Mouse (Mus musculus) forebrain, embryonic 16.5 days (tissue): ENCODE data around the gene Casq1. TPM values are rescaled to one million over a fixed set of nuclear protein-coding genes. Genes with fewer than 3 reads are reported as not detected.
A peak's percentile ranks its signal among the peaks of the same experiment; 100 is the strongest.

Experiments
- ATAC-seq: fragments of 200-750 bp; cut with Nextera tagmentation; 2 replicates; pipeline ENCODE4 v1.8.0; 2017; ENCODE audit warnings: mild to moderate bottlenecking, moderate library complexity
- H3K27ac ChIP-seq: fragments of 300-500 bp; sonication (generic); 2 replicates; pipeline ENCODE4 v1.5.1; 2014; ENCODE audit warnings: low read length, control low read depth
- H3K27me3 ChIP-seq: fragments of 300-500 bp; sonication (generic); replicated peaks from 2 replicates; pipeline ENCODE4 v1.6.1; 2014; ENCODE audit warnings: low read length; ENCODE audit not compliant: control insufficient read depth, insufficient read depth
- H3K36me3 ChIP-seq: fragments of 300-500 bp; sonication (generic); 2 replicates; pipeline ENCODE4 v1.6.1; 2014; ENCODE audit not compliant: control insufficient read depth, insufficient read depth
- H3K4me1 ChIP-seq: fragments of 300-500 bp; sonication (generic); replicated peaks from 2 replicates; pipeline ENCODE4 v1.6.1; 2014; ENCODE audit warnings: low read length; ENCODE audit not compliant: control insufficient read depth, insufficient read depth
- H3K4me2 ChIP-seq: fragments of 300-500 bp; sonication (generic); 2 replicates; pipeline ENCODE4 v1.6.1; 2014; ENCODE audit warnings: mild to moderate bottlenecking, low read length, control low read depth
- H3K4me3 ChIP-seq: fragments of 300-500 bp; sonication (generic); replicated peaks from 2 replicates; pipeline ENCODE4 v1.5.1; 2014; ENCODE audit warnings: mild to moderate bottlenecking, low read length, control low read depth
- H3K9ac ChIP-seq: fragments of 300-500 bp; sonication (generic); replicated peaks from 2 replicates; pipeline ENCODE4 v1.6.1; 2014; ENCODE audit warnings: low read depth, low read length, control low read depth
- H3K9me3 ChIP-seq: fragments of 300-500 bp; sonication (generic); 2 replicates; pipeline ENCODE4 v1.6.1; 2016; ENCODE audit warnings: low read length; ENCODE audit not compliant: control insufficient read depth
- WGBS: fragments of 180-500 bp; shearing (Covaris S2); extraction: QIAGEN DNeasy Blood & Tissue Kit; methylation state at CpG from one replicate; pipeline ENCODE4 v1.1.7; 2014; 5-methylcytosine and 5-hydroxymethylcytosine counted together
- polyA plus RNA-seq: library from polyadenylated mRNA; unstranded; fragments of >200 nt; fragmentation: Nextera tagmentation; extraction: Ambion mirVana; gene quantifications from 2 replicates; pipeline ENCODE4 v1.2.1, GENCODE M21; 2015

Casq1 gene
- polyA plus RNA-seq, 1 experiment from 2014 or later: 4.7 TPM

- peak overlapping the region; percentile 99 for H3K27ac ChIP-seq
- peaks cover 65% of the 10 kb centered on the region for H3K4me1 ChIP-seq
- H3K36me3 ChIP-seq: peaks cover 3% of the 10 kb centered on the region; the same call in 1 of the 2 replicates
- no peak for ATAC-seq
- H3K4me3 ChIP-seq: peak overlapping the region; percentile 15
- peak overlapping the region; percentile 46 for H3K9ac ChIP-seq
- H3K27me3 ChIP-seq: no peaks in the 10 kb centered on the region
- H3K9me3 ChIP-seq: no peaks in the 10 kb centered on the region
- 5% methylated on average over 14 of the region's 14 CpGs for WGBS
- H3K4me2 ChIP-seq: peak overlapping the region; percentile 95
Measured at GRCm38 (mm10) chr1:172201967-172202880, 17.4 kb downstream of the Casq1 start.

DNA sequence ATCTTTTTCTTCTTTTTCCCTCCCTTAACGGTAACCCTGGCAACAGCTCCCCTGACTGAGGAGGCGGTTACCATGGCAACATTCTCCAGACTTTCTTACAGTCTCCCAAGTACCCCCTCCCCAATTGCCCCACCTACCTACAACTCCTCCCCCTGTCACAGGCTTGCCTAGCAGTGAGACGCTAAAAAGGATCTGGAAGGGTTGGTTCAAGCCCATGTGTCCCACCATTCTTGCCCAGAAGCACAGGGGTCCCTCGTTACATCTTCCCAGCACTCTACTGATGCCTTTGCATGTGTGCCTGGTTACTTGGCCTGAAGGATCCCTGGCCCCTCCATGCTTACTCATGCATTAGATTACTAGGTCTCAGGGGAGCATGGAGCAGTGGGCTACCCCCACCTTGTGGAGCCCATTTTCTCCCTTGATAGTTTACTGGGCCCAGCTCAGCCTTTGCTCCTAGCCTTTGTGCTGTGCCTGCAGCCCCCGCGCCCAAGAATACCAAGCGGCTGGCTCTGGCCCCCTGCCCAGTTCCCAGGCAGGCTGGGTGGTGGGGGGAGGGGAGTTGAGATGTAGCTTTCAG is 18.7 kb downstream of the Casq1 start:
- peak; percentile 77 for ATAC-seq
- Histone ChIP-seq H3K4me1 (peaks cover 59% of the 10 kb centered on the region), H3K4me3 (peak overlapping the region; percentile 26), H3K27ac (peak overlapping the region; percentile 99), H3K27me3 (no peaks in the 10 kb centered on the region), H3K9ac (peak overlapping the region; percentile 51), H3K4me2 (peak overlapping the region; percentile 95), H3K36me3 (peaks cover 12% of the 10 kb centered on the region), H3K9me3 (no peaks in the 10 kb centered on the region)
- 4% methylated on average over 6 of the region's 7 CpGs for WGBS

- 64% methylated on average over 5 of the region's 5 CpGs for WGBS
Measured at GRCm38 (mm10) chr1:172200161-172200560, 19.5 kb downstream of the Casq1 start.

DNA sequence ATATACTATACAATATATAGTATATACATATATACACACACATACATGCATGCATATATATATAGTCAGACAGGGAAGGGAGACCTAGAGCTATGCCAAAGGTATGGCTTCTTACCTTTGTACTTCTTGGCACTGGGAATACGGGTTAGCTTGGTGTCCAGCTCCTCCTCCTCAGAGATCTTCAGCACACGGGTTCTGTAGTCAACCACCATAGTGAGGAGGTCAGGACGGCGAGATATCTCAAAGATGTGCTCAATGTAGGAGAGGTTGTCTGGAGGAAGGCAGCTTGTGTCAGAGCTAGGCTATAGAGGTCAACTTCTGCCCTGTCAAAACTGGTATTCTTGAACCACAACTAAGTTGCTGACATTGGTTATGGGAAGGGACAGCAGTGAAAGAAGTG is 20.7 kb downstream of the Casq1 start:
- Histone ChIP-seq H3K9ac (no peak overlapping the region), H3K36me3 (peaks cover 19% of the 10 kb centered on the region), H3K27me3 (no peaks in the 10 kb centered on the region), H3K4me3 (no peak overlapping the region), H3K4me1 (peaks cover 41% of the 10 kb centered on the region), H3K27ac (no peak overlapping the region), H3K9me3 (no peaks in the 10 kb centered on the region), H3K4me2 (no peak overlapping the region)
- WGBS: 85% methylated on average over 4 of the region's 4 CpGs
- ATAC-seq: no peak

More at GRCm38 (mm10) chr1:172200161-172200560, 19.5 kb downstream of the Casq1 start:
- no peaks in the 10 kb centered on the region for H3K9me3 ChIP-seq
- no peak for ATAC-seq
- H3K27me3 ChIP-seq: no peaks in the 10 kb centered on the region
- peaks cover 52% of the 10 kb centered on the region for H3K4me1 ChIP-seq
- peak overlapping the region; percentile 95 for H3K4me2 ChIP-seq
- no peak overlapping the region; the same call in 1 of the 2 replicates for H3K9ac ChIP-seq
- peak overlapping the region; percentile 99 for H3K27ac ChIP-seq
- peaks cover 13% of the 10 kb centered on the region for H3K36me3 ChIP-seq
- H3K4me3 ChIP-seq: no peak overlapping the region

- 77% methylated on average over 8 of the region's 8 CpGs for WGBS
Measured at GRCm38 (mm10) chr1:172198316-172198715, 21.4 kb downstream of the Casq1 start.

DNA sequence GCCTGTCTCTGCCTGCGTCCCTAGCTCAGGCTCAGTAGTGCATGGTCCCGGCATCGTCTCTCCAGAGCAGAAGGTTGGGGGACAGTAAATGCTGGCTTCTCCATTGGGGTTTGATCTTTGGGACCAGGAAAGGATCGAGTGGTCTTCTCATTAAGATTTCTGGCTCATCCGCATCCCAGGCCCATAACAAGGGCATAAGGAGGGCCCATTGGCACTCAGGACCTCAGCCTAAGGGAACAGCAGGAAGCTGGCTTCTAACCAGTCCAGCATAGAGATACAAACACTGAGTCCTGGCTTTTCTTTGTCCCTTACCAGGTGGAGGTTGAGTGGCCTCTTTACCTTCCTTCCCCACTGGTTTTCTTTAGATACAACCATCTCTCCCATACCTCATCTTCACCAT is 21.8 kb downstream of the Casq1 start:
- no peak for ATAC-seq
- no peak overlapping the region for H3K4me2 ChIP-seq
- H3K9me3 ChIP-seq: no peaks in the 10 kb centered on the region
- peaks cover 24% of the 10 kb centered on the region for H3K36me3 ChIP-seq
- WGBS: 64% methylated on average over 5 of the region's 5 CpGs
- no peak overlapping the region for H3K4me3 ChIP-seq
- H3K27ac ChIP-seq: peak overlapping the region; percentile 41; the same call in 1 of the 2 replicates
- peaks cover 30% of the 10 kb centered on the region for H3K4me1 ChIP-seq
- H3K27me3 ChIP-seq: no peaks in the 10 kb centered on the region
- H3K9ac ChIP-seq: no peak overlapping the region

More at GRCm38 (mm10) chr1:172198316-172198715, 21.4 kb downstream of the Casq1 start:
- Histone ChIP-seq H3K4me3 (no peak overlapping the region), H3K9me3 (no peaks in the 10 kb centered on the region), H3K9ac (no peak overlapping the region), H3K4me2 (no peak overlapping the region), H3K27ac (no peak overlapping the region; the same call in 1 of the 2 replicates), H3K27me3 (no peaks in the 10 kb centered on the region), H3K36me3 (peaks cover 24% of the 10 kb centered on the region), H3K4me1 (peaks cover 34% of the 10 kb centered on the region)
- ATAC-seq: no peak

DNA sequence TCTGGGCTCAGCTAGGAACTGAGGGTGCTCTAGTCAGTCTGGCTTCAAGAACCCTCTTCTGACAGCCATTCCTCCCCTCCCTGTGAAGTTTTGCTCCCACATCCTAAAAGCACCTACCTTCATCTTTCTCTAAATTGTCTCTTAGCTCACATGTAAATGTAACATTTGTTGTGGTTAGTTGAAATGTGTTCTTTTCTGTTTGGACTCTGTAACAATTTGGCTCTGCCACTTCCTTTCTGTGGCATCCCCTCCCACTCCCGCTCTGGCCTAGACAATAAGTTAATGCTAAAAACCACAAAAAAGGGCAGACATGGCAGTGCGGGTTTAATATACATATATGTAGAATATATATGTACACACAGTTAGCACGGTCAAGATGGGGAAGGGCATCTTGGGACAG is 22.5 kb downstream of the Casq1 start:
- Histone ChIP-seq H3K9me3 (no peaks in the 10 kb centered on the region), H3K27ac (no peak overlapping the region; the same call in 1 of the 2 replicates), H3K9ac (no peak overlapping the region), H3K4me3 (no peak overlapping the region), H3K4me1 (peaks cover 23% of the 10 kb centered on the region), H3K27me3 (no peaks in the 10 kb centered on the region), H3K4me2 (no peak overlapping the region), H3K36me3 (peaks cover 30% of the 10 kb centered on the region)
- WGBS: 82% methylated on average over 3 of the region's 3 CpGs
- ATAC-seq: no peak

DNA sequence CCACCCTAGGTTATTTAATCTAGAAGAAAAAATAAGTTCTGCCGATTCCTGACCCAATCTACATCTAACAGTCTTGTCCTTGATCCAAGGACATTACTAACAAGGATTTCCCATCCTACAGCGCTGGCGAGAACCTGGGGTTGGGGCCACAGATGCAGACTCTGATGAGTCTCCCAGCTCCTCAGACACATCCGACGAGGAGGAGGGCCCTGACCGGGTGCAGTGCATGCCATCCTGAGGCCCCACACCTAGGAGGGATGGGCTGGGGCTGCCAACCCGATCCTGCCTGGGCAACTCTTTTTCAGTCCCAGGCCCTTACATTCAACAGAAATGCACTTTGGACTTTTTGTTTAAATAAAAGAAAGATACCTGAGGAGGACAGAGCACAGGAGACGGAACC is 25.2 kb downstream of the Casq1 start:
- Histone ChIP-seq H3K27ac (0 out of 2 replicates have a peak overlapping the region, but pooled peaks have one; percentile 12), H3K36me3 (peaks cover 36% of the 10 kb centered on the region)
- WGBS: 68% methylated on average over 8 of the region's 8 CpGs

DNA sequence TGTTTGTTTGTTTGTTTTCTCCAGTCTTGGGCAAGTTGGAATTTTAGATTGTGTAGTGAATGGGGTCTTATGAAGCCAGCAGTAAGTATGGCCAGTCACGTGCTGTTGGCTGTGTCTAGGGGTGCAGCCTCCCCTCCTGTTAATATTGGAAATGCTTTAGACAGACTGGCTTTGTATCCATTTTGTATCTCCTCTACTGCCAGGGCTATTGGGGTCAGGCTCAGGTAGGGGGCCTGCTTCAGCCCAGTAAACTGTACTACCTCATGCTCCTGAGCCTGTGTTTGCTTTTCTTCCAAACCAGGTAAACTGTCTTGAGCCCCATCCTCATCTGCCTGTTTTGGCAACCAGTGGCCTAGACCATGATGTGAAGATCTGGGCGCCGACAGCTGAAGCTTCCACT is 27.5 kb downstream of the Casq1 start:
- Histone ChIP-seq H3K27ac (no peak overlapping the region), H3K36me3 (peaks cover 39% of the 10 kb centered on the region), H3K9me3 (no peaks in the 10 kb centered on the region), H3K4me1 (no peaks in the 10 kb centered on the region), H3K4me2 (no peak overlapping the region), H3K4me3 (no peak overlapping the region), H3K9ac (no peak overlapping the region), H3K27me3 (no peaks in the 10 kb centered on the region)
- ATAC-seq: no peak
- WGBS: 88% methylated on average over 3 of the region's 3 CpGs

More for the DNA sequence above, 25.2 kb downstream of the Casq1 start:
- Histone ChIP-seq H3K9ac (no peak overlapping the region), H3K4me1 (no peaks in the 10 kb centered on the region), H3K27me3 (no peaks in the 10 kb centered on the region), H3K9me3 (no peaks in the 10 kb centered on the region), H3K4me3 (no peak overlapping the region), H3K4me2 (no peak overlapping the region)
- ATAC-seq: no peak
